Mouse (Mus musculus) bone marrow macrophage, adult 2 months (primary cell): ENCODE measurements around the gene Jade2. TPM values are rescaled to one million over a fixed set of nuclear protein-coding genes. Genes with fewer than 3 reads are reported as not detected.

Experiments
- H3K27ac ChIP-seq: 2 replicates; pipeline ENCODE4 v1.5.1; 2012; ENCODE audit warnings: low read depth, low read length; ENCODE audit not compliant: insufficient read depth
- H3K4me1 ChIP-seq: 2 replicates; pipeline ENCODE4 v1.6.1; 2012; ENCODE audit warnings: low read length; ENCODE audit not compliant: control insufficient read depth, insufficient read depth
- H3K4me3 ChIP-seq: 2 replicates; pipeline ENCODE4 v1.5.1; 2012; ENCODE audit warnings: mild to moderate bottlenecking, low read length, moderate library complexity; ENCODE audit not compliant: insufficient read depth
- CTCF ChIP-seq: IDR thresholded peaks from 2 replicates; pipeline ENCODE4 v1.5.1; 2012; ENCODE audit warnings: low read depth, mild to moderate bottlenecking, low read length, moderate library complexity
- POLR2A ChIP-seq: IDR thresholded peaks from 2 replicates; pipeline ENCODE4 v1.6.1; 2012; ENCODE audit warnings: mild to moderate bottlenecking, low read depth, low read length, borderline replicate concordance
- polyA plus RNA-seq: library from polyadenylated mRNA; stranded (reverse); fragments of >200 nt; gene quantifications from 2 replicates; pipeline ENCODE4 v1.2.4, GENCODE M21; 2012; ENCODE audit not compliant: missing spikeins, insufficient read depth, insufficient read length

The Jade2 gene
- polyA plus RNA-seq, 1 experiment: 14.6 TPM

DNA sequence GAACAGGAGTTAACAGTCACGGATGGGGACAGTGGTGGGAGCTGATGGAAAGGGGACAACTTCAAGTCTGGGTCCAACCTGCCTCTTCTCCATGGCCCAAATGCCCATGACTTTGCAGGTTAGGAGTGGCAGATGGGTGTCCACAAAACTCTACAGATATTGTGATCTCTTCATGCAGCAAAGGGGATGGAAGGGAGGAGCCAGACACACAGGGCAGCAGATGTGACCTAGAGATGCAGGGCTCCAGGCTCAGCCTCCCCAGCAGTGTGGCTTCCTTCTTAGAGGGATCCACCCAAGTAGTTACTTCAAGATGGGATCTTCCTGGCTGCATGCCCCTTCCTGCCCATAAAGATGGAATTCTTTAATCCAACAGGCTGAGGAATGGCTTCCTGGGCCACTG is 9.6 kb downstream of the Jade2 start:
- Histone ChIP-seq H3K4me1 (peaks cover 29% of the 10 kb centered on the region), H3K4me3 (no peak overlapping the region), H3K27ac (no peak overlapping the region)
- TF ChIP-seq POLR2A (no peak), CTCF (no peak)

- no peak overlapping the region for H3K4me3 ChIP-seq
- no peak overlapping the region for H3K27ac ChIP-seq
- H3K4me1 ChIP-seq: peaks cover 24% of the 10 kb centered on the region
- TF ChIP-seq POLR2A: no peak
- no peak for TF ChIP-seq CTCF
Measured at GRCm38 (mm10) chr11:51845981-51846883, 11.2 kb downstream of the Jade2 start.

- H3K27ac ChIP-seq: no peak overlapping the region
- TF ChIP-seq POLR2A (no peak), CTCF (no peak)
- peaks cover 15% of the 10 kb centered on the region for H3K4me1 ChIP-seq
- no peak overlapping the region for H3K4me3 ChIP-seq
Measured at GRCm38 (mm10) chr11:51844529-51845098, 12.8 kb downstream of the Jade2 start.

- no peak for TF ChIP-seq POLR2A
- no peak for TF ChIP-seq CTCF
- Histone ChIP-seq H3K4me1 (peaks cover 7% of the 10 kb centered on the region), H3K27ac (no peak overlapping the region), H3K4me3 (no peak overlapping the region)
Measured at GRCm38 (mm10) chr11:51843898-51844297, 13.6 kb downstream of the Jade2 start.

DNA sequence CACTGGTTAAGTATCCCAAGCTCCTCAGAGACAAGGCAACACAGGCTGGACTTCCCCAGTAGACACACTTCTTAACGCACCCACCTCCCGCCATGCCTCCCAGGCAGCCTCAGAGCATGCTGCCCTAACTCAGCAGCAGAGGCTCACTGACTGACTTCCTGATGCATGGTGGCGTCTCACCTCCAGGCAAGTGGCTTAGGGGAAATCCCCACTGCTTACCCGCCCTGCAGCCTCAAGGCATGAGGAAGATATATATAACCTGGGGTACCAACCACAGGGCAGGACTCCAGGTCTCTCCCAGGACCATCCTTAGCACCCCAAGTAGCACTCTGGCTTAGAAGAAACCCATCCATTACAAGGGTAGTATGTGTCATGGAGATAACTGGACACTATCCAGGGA is 14.3 kb downstream of the Jade2 start:
- TF ChIP-seq CTCF (no peak), POLR2A (no peak)
- H3K27ac ChIP-seq: no peak overlapping the region
- H3K4me1 ChIP-seq: peaks cover 5% of the 10 kb centered on the region
- no peak overlapping the region for H3K4me3 ChIP-seq

DNA sequence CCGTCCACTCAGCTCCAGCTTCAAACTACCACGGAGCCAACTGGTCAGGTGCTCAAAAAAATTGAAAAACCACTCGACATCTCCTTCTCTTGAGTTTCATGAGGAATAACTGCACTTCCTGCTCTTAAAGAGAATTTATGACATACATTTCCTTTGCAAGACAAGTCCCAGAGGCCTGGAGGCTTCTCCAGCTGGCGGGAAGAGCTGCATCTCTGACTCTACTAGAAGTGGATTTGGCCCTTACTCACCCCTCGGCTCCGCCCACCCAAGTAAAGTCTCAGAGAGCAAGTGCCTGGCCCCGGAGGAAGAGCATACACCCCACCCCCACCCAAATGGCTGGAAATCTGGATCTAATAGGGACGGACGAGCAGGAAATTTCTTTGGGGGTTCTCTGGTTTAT is 16.3 kb downstream of the Jade2 start:
- no peak overlapping the region for H3K4me3 ChIP-seq
- H3K4me1 ChIP-seq: peaks cover 5% of the 10 kb centered on the region
- TF ChIP-seq CTCF: no peak
- no peak for TF ChIP-seq POLR2A
- no peak overlapping the region for H3K27ac ChIP-seq

- H3K4me3 ChIP-seq: no peak overlapping the region
- H3K4me1 ChIP-seq: peaks cover 5% of the 10 kb centered on the region
- no peak for TF ChIP-seq POLR2A
- TF ChIP-seq CTCF: no peak
- no peak overlapping the region for H3K27ac ChIP-seq
Measured at GRCm38 (mm10) chr11:51840657-51841056, 16.8 kb downstream of the Jade2 start.

DNA sequence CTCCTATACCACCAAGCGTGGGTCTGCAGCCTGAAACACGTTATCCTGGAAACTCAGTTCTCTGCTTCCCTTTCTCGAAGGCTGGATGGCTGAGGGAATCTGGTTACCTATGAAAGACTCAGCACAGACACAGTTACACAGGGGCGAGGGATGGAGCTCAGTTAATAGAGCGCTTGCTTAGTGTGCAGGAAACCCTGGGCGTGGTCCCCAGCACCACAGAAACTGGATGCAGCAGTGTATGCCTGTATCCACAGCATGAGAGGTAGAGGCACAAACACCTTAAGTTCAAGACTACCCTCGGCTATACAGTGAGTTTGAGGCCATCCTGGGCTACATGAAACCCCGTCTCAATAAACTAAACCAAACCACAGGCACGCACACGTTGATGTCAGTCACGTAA is 17.5 kb downstream of the Jade2 start:
- H3K4me3 ChIP-seq: no peak overlapping the region
- TF ChIP-seq CTCF (no peak), POLR2A (no peak)
- H3K4me1 ChIP-seq: peaks cover 5% of the 10 kb centered on the region
- H3K27ac ChIP-seq: no peak overlapping the region

DNA sequence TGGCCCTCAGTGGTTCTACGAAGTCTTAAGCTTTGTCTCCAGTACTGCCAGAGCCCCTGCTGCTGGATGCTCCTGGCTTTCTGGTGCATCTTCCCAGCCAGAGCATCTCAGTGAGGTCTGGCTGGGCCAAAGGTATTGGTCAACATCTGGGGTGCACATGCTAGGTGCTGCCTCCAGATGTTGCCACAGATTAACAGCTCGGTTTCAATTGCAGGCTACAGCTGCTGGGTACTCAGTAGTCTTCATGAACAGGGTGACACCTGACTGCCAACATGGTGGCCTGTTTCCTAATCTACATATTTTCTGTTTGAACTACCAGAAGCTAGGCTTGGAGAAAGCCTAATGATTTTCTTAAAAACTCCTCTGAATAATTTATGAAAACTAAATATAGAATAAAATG is 18.3 kb downstream of the Jade2 start:
- H3K4me3 ChIP-seq: no peak overlapping the region
- no peak overlapping the region for H3K27ac ChIP-seq
- TF ChIP-seq CTCF (no peak), POLR2A (no peak)
- H3K4me1 ChIP-seq: peaks cover 7% of the 10 kb centered on the region
